Mouse (Mus musculus): ENCODE data around the gene Chrd.

The Chrd gene

DNA sequence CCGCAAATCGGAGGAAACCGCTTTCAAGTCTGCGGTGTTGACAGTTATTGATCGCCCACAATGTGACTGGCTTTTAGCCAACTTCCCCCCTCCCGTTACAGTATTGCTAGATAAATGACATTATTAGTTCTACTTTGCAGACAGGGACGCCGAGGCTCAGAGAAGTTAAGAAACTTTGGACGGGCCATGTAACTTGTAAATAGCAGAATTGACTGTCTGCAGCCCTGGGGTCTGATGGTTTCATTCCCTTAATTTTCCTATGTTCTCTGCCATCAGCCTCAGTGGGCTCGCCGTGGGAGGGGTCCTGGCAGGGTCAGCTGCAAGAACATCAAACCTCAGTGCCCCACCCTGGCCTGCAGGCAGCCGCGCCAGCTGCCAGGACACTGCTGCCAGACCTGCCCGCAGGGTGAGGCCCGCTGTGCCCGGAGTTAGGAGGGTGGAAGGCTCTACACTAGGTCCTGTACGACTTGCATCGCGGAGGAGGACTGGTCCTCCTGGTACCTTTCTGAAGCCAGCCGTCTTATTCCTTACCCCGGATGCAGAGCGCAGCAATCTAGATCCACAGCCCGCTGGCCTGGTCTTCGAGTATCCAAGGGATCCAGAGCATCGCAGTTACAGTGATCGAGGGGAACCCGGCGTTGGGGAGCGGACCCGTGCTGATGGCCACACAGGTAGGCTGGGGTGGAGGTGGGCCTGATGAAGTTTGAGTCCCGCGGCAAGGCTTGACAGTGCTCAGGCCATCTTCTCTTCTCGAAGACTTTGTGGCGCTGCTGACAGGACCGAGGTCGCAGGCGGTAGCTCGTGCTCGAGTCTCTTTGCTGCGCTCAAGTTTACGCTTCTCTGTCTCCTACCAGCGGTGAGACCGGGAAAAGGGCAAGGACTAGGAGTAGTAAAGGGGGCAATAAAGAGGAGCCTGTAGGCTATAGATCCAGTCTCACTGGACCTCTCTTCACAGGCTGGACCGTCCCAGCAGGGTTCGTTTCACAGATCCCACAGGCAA lies 1.1 kb downstream of the Chrd start, which contains the start of gene Thpo:
TSS of gene Thpo (minus strand) at position 781 of the 1,000 bp plus-strand sequence.
- DNase-seq (ENCODE audit: low spot score), result no peak

DNA sequence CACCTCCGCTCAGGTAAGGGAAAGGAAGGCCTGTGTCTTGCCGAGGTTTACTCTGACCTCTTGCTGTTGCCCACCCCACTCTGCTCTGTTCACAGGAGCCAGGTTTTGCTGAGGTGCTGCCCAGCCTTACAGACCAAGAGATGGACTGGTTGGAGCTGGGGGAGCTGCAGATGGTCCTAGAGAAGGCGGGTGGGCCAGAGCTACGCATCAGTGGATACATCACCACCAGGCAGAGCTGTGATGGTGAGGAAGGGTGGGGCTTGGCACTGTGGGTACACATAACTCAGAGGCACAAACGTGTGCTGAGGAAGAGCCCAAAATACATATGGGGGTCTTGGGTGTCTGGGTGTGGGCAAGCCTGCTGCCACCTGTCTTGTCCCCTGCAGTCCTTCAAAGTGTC lies 2.7 kb downstream of the Chrd start:
- DNase-seq (ENCODE audit: low spot score), result no peak

DNA sequence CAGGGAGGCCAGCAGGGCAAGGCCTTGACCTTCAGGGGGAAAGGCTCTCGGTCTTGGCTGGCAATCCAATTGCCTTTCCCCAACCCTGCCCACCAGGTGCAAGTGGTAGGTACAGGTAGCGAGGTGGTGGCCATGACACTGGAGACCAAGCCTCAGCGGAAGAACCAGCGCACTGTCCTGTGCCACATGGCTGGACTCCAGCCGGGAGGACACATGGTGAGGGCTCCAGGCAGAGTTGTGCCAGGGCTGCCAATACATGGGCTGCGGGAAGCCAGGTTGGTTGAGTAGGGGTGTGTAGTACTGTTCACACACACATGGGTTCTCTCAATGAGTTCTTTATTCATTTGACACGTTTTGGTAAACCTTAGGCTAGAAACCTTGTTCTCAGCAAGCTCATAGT lies 3.2 kb downstream of the Chrd start:
- no peak for DNase-seq (ENCODE audit: low spot score)

DNA sequence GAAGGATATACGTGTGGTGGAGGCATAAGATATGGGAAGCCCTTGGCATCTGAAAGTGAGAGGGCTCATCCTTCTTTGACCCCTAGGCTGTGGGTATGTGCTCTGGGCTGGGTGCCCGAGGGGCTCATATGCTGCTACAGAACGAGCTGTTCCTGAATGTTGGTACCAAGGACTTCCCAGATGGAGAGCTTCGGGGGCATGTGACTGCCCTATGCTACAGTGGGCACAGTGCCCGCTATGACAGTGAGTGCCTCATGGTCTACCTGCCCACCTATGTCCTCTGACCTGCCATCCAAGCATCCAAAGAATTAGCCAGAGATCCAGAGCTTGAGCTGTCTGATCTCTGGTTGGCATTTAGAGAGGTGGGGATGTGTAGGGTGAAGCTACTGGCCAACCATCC lies 3.9 kb downstream of the Chrd start:
- DNase-seq (ENCODE audit: low spot score), result no peak

DNA sequence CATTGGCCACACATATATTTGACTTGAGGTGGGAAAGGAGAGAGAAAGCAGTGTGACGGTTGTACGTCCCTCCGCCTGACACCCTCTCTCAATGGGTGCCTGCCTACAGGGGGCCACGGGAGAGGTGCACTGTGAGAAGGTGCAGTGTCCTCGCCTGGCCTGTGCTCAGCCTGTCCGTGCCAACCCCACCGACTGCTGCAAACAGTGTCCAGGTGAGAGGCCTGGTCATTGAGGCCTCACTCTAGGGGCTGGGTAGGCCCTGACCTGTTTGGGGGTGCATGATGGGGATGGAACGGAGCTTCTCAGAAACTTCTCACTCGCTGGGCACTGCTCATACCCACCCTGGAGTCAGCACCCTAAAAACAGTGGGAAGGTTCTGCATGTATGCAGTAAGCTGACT lies 6.9 kb downstream of the Chrd start:
- DNase-seq (ENCODE audit: low spot score), result no peak

DNA sequence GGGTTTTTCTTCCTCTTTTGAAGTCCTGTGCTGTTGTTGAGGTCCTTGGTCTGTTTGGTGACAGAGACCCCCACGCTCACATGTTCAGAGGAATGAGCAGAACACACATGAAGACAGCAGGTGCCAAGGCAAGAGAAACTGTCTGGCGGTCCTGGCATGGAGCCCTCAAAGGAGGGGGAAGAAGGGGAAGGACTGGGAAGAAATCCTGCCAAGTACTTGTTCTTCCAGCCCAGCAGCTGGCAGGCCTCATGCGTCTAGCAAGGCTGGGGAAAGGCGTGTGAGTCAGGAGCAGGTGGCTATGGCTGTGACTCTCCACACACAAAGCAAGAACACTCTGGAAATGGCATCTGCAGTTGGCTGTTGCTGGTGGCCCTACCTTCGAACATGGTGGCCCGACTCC lies 13.7 kb downstream of the Chrd start:
- DNase-seq (ENCODE audit: low spot score), result peak; percentile 67

DNA sequence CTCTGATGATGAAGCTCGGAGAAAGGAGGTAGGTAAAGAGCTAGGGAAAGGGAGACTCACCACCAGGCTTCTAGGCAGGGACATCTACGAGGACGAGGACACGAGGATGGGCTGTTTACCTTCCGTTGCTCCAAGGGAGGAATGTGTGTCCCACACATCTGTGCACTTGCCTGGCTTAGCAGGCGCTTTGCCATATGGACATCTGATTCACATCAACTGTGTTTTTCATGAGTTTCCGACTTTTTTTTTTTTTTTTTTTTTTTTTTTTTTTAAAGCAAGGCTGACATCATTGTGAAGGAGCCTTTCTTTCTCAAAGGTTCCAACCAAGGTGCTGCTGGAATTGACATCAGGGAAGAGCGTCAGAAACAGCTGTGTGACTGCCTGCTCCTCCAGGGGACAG lies 17.6 kb downstream of the Chrd start:
- no peak for DNase-seq (ENCODE audit: low spot score)

DNA sequence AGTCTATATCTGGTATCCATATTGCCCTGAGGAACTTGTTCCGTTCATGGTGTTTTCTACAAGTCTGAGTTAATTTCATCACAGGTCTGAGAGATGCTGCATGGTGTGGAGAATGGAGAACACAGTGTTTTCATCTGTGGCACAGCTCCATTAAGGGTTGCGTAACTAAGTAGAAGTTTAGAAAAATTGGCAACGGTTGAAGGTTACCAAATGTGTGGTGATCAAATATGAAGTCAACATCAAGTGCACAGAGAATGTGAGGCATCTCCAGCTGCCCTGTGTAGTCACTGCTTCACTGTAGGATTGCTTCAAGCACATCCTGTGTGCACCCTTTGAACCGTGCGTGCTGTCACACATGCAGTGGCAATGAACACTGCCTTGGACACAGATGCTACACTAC lies 23.1 kb downstream of the Chrd start:
- no peak for DNase-seq (ENCODE audit: low spot score)

DNA sequence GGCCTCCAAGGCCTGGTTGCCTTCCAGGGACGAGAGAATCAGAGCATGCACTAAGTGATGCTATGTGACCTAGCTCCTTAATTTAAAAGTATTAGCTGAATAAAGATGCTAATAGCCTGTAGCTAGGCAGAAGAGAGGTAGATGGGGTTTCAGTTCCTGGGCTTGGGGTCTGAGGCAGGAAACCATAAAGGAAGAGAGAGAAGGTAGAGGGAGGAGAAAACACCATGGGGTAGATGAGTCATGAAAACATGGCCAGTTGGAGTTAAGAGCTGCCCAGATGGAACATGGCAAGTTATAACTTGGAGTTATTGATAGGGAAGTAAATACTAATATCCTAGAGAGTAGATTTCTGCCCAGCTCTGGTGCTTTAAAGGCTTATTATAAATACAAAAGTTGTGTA lies 24.5 kb downstream of the Chrd start:
- DNase-seq (ENCODE audit: low spot score), result no peak

DNA sequence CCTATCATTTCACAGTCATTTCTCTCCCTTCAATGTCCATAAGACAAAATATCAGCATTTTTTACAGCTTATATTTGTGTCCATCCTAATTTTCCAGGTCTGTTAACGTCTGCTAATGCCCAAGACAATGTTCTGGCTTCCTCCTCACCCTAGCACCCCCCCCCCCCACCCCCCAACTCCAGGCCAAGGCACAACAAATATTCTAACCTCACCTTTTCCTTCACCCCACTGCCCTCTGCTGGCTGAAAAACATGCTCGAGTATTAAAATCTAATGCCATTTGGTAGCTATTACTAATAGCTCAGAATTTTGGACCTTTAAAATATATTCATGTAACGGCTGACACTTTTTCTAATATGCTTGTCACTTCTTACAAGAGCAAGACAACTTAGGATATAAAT lies 28.8 kb downstream of the Chrd start:
- no peak for DNase-seq (ENCODE audit: low spot score)

DNA sequence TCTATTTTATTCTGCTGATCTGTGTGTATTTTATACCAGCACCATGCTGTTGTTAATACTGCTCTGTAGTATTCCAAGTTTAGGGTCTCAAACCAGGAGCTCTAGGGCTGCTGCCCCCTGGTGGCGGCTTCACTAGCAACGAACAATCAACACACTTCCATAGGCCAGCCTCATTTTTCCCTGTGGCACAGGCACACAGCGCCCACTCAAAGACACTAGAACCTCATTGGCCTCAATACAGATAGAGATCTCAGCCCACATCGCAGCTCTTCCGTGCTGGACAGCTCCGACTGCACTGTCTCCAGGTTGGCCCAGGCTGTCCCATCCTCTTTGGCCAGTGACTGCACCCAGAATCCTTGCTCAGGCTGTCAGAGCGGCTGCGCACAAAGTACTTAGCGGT lies 32.3 kb downstream of the Chrd start:
- DNase-seq (ENCODE audit: low spot score), result no peak

DNA sequence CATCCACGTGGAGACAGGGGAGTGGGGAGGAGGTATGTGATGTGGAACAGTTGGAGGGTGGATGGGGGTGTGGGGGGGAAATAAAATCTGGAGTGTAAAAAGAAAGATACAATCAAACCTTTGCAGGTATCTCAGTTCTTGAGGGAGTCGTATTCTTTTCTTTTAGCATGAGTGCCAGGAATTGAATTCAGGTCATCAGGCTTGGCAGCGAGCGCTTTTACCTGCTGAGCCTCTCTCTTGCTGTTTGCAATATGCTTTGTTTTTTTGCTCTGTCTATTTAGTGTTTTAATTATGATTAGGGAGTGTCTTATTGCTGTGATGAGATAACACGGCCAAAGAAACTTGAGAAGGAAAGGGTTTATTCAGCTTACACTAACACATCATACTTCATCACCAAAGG lies 42.1 kb downstream of the Chrd start:
- DNase-seq (ENCODE audit: low spot score), result no peak

DNA sequence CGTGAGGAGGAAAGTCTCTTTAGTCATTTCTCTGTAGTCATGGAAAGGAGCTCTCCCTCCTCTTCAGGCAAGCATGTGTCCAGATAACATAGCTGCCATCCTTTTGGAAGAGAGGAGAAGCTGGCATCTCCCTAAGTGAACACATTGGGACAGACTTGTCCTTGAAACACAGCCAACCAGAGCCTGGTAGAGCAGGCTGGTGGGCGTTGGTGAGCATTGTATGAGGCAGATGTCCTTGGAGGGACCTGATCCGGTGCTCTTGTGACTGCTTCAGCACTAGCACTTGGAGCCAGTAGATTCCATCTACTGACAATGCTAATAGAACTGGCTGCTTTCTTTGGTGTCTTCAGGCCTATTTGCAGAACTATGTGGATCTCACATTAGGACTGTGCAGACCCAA lies 46.9 kb downstream of the Chrd start:
- peak; percentile 52 for DNase-seq (ENCODE audit: low spot score)

DNA sequence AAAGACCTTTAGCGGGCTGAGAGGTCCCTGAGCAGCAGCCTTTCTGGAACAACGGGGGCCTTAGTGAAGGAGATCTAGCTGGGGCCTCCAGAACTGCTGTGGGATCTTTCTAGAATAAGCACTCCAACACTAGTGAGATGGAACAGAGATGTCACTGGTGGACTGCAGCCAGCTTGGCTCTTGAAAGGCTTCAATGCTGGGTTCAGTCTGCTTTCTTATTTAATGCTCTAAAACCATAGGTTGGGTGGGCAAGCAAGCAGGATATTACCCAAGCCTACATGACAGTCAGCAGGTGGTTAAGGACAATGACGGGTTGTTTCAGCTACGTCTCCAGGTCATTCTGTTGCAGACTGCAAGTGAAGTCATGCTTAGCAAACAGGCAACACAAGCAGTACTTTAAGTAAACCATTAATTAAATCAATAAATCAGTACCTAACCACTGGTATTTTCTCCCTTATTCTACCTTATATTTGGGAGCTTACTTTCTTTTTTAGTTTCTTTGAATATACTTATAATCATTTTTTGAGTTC lies 48.2 kb downstream of the Chrd start:
- no peak for DNase-seq (ENCODE audit: low spot score)

DNA sequence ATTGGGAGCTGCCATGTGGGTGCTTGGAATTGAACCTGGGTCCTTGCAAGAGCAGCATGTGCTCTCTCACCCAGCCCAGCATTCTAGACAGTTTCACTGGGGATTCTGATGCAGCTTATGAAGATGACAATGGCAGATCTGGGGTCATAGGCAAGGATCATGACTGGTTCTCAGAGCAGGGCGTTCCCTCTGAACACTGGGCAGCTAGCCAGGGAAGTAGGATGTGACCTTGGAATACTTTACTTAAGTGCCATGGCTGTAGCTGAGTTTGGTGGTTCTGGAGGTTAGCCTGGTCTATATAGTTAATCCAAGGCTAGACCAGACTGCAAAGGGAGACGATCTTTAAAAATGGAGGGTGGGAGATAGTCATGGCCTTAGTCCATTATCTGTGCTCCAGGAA lies 51.0 kb downstream of the Chrd start:
- no peak for DNase-seq (ENCODE audit: low spot score)

DNA sequence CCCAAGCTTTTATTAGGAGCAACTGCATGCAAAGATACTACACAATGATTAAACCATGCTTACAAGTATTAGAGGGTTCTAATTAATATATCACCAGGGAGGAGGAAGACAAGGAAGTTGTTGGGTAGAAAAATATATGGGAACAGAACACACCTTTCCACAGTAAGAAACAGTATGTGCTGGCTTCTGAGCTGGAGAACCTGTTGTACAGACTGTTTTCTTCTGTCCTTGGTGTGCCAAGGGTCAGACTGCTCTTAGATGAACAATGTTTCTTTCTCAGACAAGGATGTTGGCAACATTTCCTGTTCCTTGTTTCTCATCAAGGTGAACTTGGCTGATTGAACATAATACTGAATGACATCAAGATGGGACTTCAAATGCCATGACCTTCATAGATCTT lies 51.8 kb downstream of the Chrd start:
- no peak for DNase-seq (ENCODE audit: low spot score)

DNA sequence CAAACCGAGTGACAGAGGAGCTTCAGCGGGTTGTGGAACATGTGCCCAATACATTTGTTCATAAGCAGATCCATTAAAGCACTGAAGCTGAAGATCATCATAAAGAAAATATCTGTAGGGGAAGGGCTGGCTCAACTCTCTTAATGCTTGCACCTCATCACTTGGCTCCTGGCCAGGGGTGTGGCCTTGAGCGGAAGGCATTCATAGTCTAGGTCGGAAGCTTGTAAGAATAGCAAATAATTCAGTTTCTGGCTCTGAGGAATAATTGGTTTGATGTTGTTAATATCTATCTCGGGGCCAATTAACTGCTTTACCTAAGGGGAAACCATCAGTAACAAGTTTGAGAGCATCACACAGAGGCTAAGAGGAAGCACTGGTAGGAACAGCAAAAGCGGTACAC lies 53.6 kb downstream of the Chrd start:
- DNase-seq (ENCODE audit: low spot score), result no peak

DNA sequence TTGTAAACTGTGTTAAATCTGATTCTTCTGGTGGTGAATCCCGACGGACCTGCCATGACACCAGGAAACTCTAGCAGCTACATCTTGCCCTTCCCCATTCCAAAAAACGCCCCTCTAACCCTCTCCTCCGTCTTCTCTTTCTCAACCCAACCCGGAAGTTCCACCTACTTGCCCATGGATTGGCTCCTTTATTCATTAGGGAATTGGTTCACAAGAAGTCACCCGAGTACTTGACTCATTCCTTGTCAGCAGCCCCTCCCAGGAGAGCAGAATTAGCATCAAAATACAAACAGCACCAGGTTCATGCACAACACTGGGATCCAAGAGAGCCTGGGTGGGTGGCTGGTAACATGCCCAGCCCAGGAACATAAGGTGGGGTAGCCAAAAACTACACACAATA lies 58.9 kb downstream of the Chrd start:
- no peak for DNase-seq (ENCODE audit: low spot score)

Data from ovary, adult 18-20 months (tissue).